Mouse (Mus musculus) midbrain, embryonic 12.5 days (tissue): ENCODE results near the gene Ccdc167. TPM values are rescaled to one million over a fixed set of nuclear protein-coding genes. Genes with fewer than 3 reads are reported as not detected.
A peak's percentile ranks its signal among the peaks of the same experiment; 100 is the strongest.

Experiments used
- ATAC-seq: fragments of 200-750 bp; cut with Nextera tagmentation; 2 replicates; pipeline ENCODE4 v1.8.0; 2017; ENCODE audit warnings: low read depth, moderate TSS enrichment, moderate library complexity; ENCODE audit not compliant: low FRiP score
- H3K27ac ChIP-seq: fragments of 300-500 bp; sonication (generic); replicated peaks from 2 replicates; pipeline ENCODE4 v1.5.1; 2016; ENCODE audit warnings: mild to moderate bottlenecking
- H3K27me3 ChIP-seq: fragments of 300-500 bp; sonication (generic); 2 replicates; pipeline ENCODE4 v1.6.1; 2016; ENCODE audit warnings: mild to moderate bottlenecking
- H3K36me3 ChIP-seq: fragments of 300-500 bp; sonication (generic); 2 replicates; pipeline ENCODE4 v1.6.1; 2016
- H3K4me1 ChIP-seq: fragments of 300-500 bp; sonication (generic); 2 replicates; pipeline ENCODE4 v1.6.1; 2016
- H3K4me2 ChIP-seq: fragments of 300-500 bp; sonication (generic); replicated peaks from 2 replicates; pipeline ENCODE4 v1.6.1; 2016; ENCODE audit warnings: mild to moderate bottlenecking, moderate library complexity
- H3K4me3 ChIP-seq: fragments of 300-500 bp; sonication (generic); 2 replicates; pipeline ENCODE4 v1.5.1; 2016; ENCODE audit warnings: mild to moderate bottlenecking
- H3K9ac ChIP-seq: fragments of 300-500 bp; sonication (generic); replicated peaks from 2 replicates; pipeline ENCODE4 v1.6.1; 2016; ENCODE audit warnings: mild to moderate bottlenecking, moderate library complexity
- H3K9me3 ChIP-seq: fragments of 300-500 bp; sonication (generic); 2 replicates; pipeline ENCODE4 v1.6.1; 2016; ENCODE audit warnings: mild to moderate bottlenecking
- WGBS: fragments of 180-500 bp; shearing (Covaris S2); methylation state at CpG from one replicate; pipeline ENCODE4 v1.1.7; 2016; 5-methylcytosine and 5-hydroxymethylcytosine counted together
- polyA plus RNA-seq: library from polyadenylated mRNA; unstranded; fragments of >200 nt; fragmentation: Nextera tagmentation; extraction: Ambion mirVana; gene quantifications from 2 replicates; pipeline ENCODE4 v1.2.1, GENCODE M21; 2016

Gene Ccdc167
- 15.6 and 15.9 TPM in 2 replicates for polyA plus RNA-seq

- H3K4me2 ChIP-seq = peak within 1 kb of the TSS; percentile 70
- ATAC-seq = peak; percentile 96
- no peaks in the 10 kb centered on the region for H3K9me3 ChIP-seq
- peaks cover 18% of the 10 kb centered on the region for H3K4me1 ChIP-seq
- no peaks in the 10 kb centered on the region for H3K36me3 ChIP-seq
- H3K9ac ChIP-seq = peak within 1 kb of the TSS; percentile 50
- peak within 1 kb of the TSS; percentile 49; the same call in 1 of the 2 replicates for H3K27ac ChIP-seq
- 5% methylated on average over 41 of the region's 41 CpGs for WGBS
- peak within 1 kb of the TSS; percentile 52 for H3K4me3 ChIP-seq
- no peaks in the 10 kb centered on the region for H3K27me3 ChIP-seq
These were observed at the start of gene Ccdc167 for GRCm38 (mm10) chr17:29716732-29717445. Ccdc167 (minus strand) TSS chr17:29717044.

- Histone ChIP-seq H3K9ac (no peak overlapping the region), H3K27me3 (no peaks in the 10 kb centered on the region), H3K9me3 (no peaks in the 10 kb centered on the region), H3K4me3 (no peak overlapping the region), H3K4me1 (no peaks in the 10 kb centered on the region; the same call in 1 of the 2 replicates), H3K4me2 (no peak overlapping the region), H3K36me3 (no peaks in the 10 kb centered on the region), H3K27ac (no peak overlapping the region)
- WGBS = 83% methylated on average over 9 of the region's 9 CpGs
- ATAC-seq = no peak
These were observed 48.5 kb upstream of the Ccdc167 start for GRCm38 (mm10) chr17:29765380-29765779.

GRCm38 (mm10) chr17:29762551-29762950 lies 45.7 kb upstream of the Ccdc167 start:
- Histone ChIP-seq H3K27ac (no peak overlapping the region), H3K4me3 (no peak overlapping the region), H3K36me3 (no peaks in the 10 kb centered on the region), H3K9ac (no peak overlapping the region), H3K9me3 (no peaks in the 10 kb centered on the region), H3K4me1 (no peaks in the 10 kb centered on the region; the same call in 1 of the 2 replicates), H3K4me2 (no peak overlapping the region), H3K27me3 (no peaks in the 10 kb centered on the region)
- WGBS = 72% methylated on average over 8 of the region's 8 CpGs
- ATAC-seq = no peak

- H3K27ac ChIP-seq = no peak overlapping the region
- H3K4me2 ChIP-seq = no peak overlapping the region
- H3K27me3 ChIP-seq = no peaks in the 10 kb centered on the region
- 70% methylated on average over 9 of the region's 9 CpGs for WGBS
- H3K36me3 ChIP-seq = no peaks in the 10 kb centered on the region
- no peaks in the 10 kb centered on the region; the same call in 1 of the 2 replicates for H3K4me1 ChIP-seq
- no peak overlapping the region for H3K4me3 ChIP-seq
- H3K9ac ChIP-seq = no peak overlapping the region
- no peaks in the 10 kb centered on the region for H3K9me3 ChIP-seq
- ATAC-seq = no peak
These were observed 45.1 kb upstream of the Ccdc167 start for GRCm38 (mm10) chr17:29761938-29762337.

GRCm38 (mm10) chr17:29760404-29761375 lies 43.8 kb upstream of the Ccdc167 start:
- no peak overlapping the region for H3K9ac ChIP-seq
- no peak overlapping the region for H3K27ac ChIP-seq
- H3K9me3 ChIP-seq = no peaks in the 10 kb centered on the region
- H3K4me3 ChIP-seq = no peak overlapping the region
- ATAC-seq = no peak
- no peak overlapping the region for H3K4me2 ChIP-seq
- H3K4me1 ChIP-seq = no peaks in the 10 kb centered on the region; the same call in 1 of the 2 replicates
- 87% methylated on average over 21 of the region's 21 CpGs for WGBS
- no peaks in the 10 kb centered on the region for H3K36me3 ChIP-seq
- H3K27me3 ChIP-seq = no peaks in the 10 kb centered on the region

- Histone ChIP-seq H3K27me3 (no peaks in the 10 kb centered on the region), H3K4me2 (no peak overlapping the region), H3K4me1 (no peaks in the 10 kb centered on the region; the same call in 1 of the 2 replicates), H3K27ac (no peak overlapping the region), H3K4me3 (no peak overlapping the region), H3K9ac (no peak overlapping the region), H3K9me3 (no peaks in the 10 kb centered on the region), H3K36me3 (no peaks in the 10 kb centered on the region)
- ATAC-seq = no peak
- 87% methylated on average over 19 of the region's 19 CpGs for WGBS
These were observed 43.1 kb upstream of the Ccdc167 start for GRCm38 (mm10) chr17:29759963-29760362.

GRCm38 (mm10) chr17:29756381-29756780 lies 39.5 kb upstream of the Ccdc167 start:
- no peak overlapping the region for H3K4me3 ChIP-seq
- no peak overlapping the region for H3K4me2 ChIP-seq
- H3K4me1 ChIP-seq = 0 out of 2 replicates have a peak, but pooled peaks cover 5% of the 10 kb centered on the region
- ATAC-seq = no peak
- no peak overlapping the region for H3K9ac ChIP-seq
- WGBS = 83% methylated on average over 10 of the region's 10 CpGs
- no peaks in the 10 kb centered on the region for H3K9me3 ChIP-seq
- no peaks in the 10 kb centered on the region for H3K27me3 ChIP-seq
- H3K27ac ChIP-seq = no peak overlapping the region
- H3K36me3 ChIP-seq = no peaks in the 10 kb centered on the region

- Histone ChIP-seq H3K4me3 (no peak overlapping the region), H3K27me3 (no peaks in the 10 kb centered on the region), H3K4me2 (no peak overlapping the region), H3K4me1 (peaks cover 13% of the 10 kb centered on the region), H3K9me3 (no peaks in the 10 kb centered on the region), H3K36me3 (no peaks in the 10 kb centered on the region), H3K27ac (no peak overlapping the region), H3K9ac (no peak overlapping the region)
- 48% methylated on average over 4 of the region's 4 CpGs for WGBS
- ATAC-seq = no peak
These were observed 37.7 kb upstream of the Ccdc167 start for GRCm38 (mm10) chr17:29754510-29754909.

GRCm38 (mm10) chr17:29747466-29747865 lies 30.6 kb upstream of the Ccdc167 start:
- Histone ChIP-seq H3K9ac (no peak overlapping the region), H3K4me1 (peaks cover 31% of the 10 kb centered on the region), H3K27me3 (0 out of 2 replicates have a peak, but pooled peaks cover 4% of the 10 kb centered on the region), H3K36me3 (no peaks in the 10 kb centered on the region), H3K4me2 (no peak overlapping the region), H3K9me3 (no peaks in the 10 kb centered on the region), H3K4me3 (no peak overlapping the region), H3K27ac (peak overlapping the region; percentile 39; the same call in 1 of the 2 replicates)
- ATAC-seq = no peak
- 57% methylated on average over 6 of the region's 6 CpGs for WGBS

GRCm38 (mm10) chr17:29737849-29738804 lies 21.3 kb upstream of the Ccdc167 start:
- peak; percentile 62 for ATAC-seq
- WGBS = 56% methylated on average over 22 of the region's 22 CpGs
- H3K4me2 ChIP-seq = no peak overlapping the region

GRCm38 (mm10) chr17:29736448-29737014 lies 19.7 kb upstream of the Ccdc167 start:
- Histone ChIP-seq H3K4me2 (no peak overlapping the region), H3K36me3 (no peaks in the 10 kb centered on the region), H3K27ac (peak overlapping the region; percentile 81), H3K4me3 (no peak overlapping the region), H3K4me1 (peaks cover 53% of the 10 kb centered on the region), H3K27me3 (no peaks in the 10 kb centered on the region), H3K9me3 (no peaks in the 10 kb centered on the region), H3K9ac (no peak overlapping the region)
- peak; percentile 61 for ATAC-seq
- 21% methylated on average over 15 of the region's 15 CpGs for WGBS

More at GRCm38 (mm10) chr17:29737849-29738804, 21.3 kb upstream of the Ccdc167 start:
- Histone ChIP-seq H3K9me3 (no peaks in the 10 kb centered on the region), H3K27me3 (no peaks in the 10 kb centered on the region), H3K27ac (peak overlapping the region; percentile 76), H3K4me3 (no peak overlapping the region), H3K9ac (no peak overlapping the region), H3K4me1 (peaks cover 46% of the 10 kb centered on the region), H3K36me3 (no peaks in the 10 kb centered on the region)
